ENCODE assay signal across 29 mouse cellular contexts in genomic region chr8:107029310-107029709, GRCm38 (mm10). TPM values are rescaled to one million over a fixed set of nuclear protein-coding genes. Genes with fewer than 3 reads are reported as not detected.
"Had no signal": no experiment of that assay in that cellular context is flagged by ENCODE, and none has a peak within 500 bp of the region (broad histone marks: within the 10 kb centered on the region; RNA-seq: fewer than 3 reads in every experiment).

No protein-coding gene starts in this region.

- H3K4me2 ChIP-seq: heart, embryonic 12.5 days; hindbrain, embryonic 12.5 days; hindbrain, embryonic 14.5 days; intestine, embryonic 15.5 days; limb, embryonic 12.5 days; liver, embryonic 12.5 days had no signal

- DNase-seq: gastrocnemius, adult 2 months; gastrocnemius, postnatal 10 days; gastrocnemius, postnatal 25 days; heart, adult 18-20 months; heart, postnatal 10 days; heart, postnatal 4 days; kidney, adult 18-20 months; kidney, adult 8-10 months; kidney, postnatal 10 days; kidney, postnatal 25 days; kidney, postnatal 4 days; liver had no signal

- H3K27me3 ChIP-seq: heart, embryonic 12.5 days; hindbrain, embryonic 12.5 days; intestine, embryonic 15.5 days; limb, embryonic 12.5 days; liver, embryonic 12.5 days had no signal

- H3K36me3 ChIP-seq: heart, embryonic 10.5 days; heart, embryonic 12.5 days; hindbrain, embryonic 10.5 days; hindbrain, embryonic 12.5 days; intestine, embryonic 15.5 days; limb, embryonic 10.5 days; limb, embryonic 12.5 days; liver, embryonic 12.5 days had no signal

- ATAC-seq: hindbrain, embryonic 16.5 days; inflammation-experienced regulatory T-cells, adult 6 months; intestine, embryonic 15.5 days; intestine, postnatal 0 days; liver, embryonic 12.5 days had no signal

- H3K4me3 ChIP-seq: gastrocnemius, adult 2 months; heart, embryonic 10.5 days; heart, embryonic 12.5 days; hindbrain, embryonic 10.5 days; hindbrain, embryonic 12.5 days; intestine, embryonic 15.5 days; layer of hippocampus, adult 2 months; left cerebral cortex, adult 2 months; limb, embryonic 10.5 days; limb, embryonic 12.5 days; liver, embryonic 12.5 days had no signal

- H3K9ac ChIP-seq: heart, embryonic 12.5 days; hindbrain, embryonic 12.5 days; hindbrain, embryonic 14.5 days; intestine, embryonic 15.5 days; limb, embryonic 12.5 days; liver, embryonic 12.5 days had no signal

- H3K27ac ChIP-seq: gastrocnemius, adult 2 months; heart, embryonic 10.5 days; hindbrain, embryonic 10.5 days; hindbrain, embryonic 12.5 days; hindbrain, embryonic 14.5 days; intestine, embryonic 15.5 days; layer of hippocampus, adult 2 months; left cerebral cortex, adult 2 months; limb, embryonic 10.5 days; limb, embryonic 12.5 days had no signal

- H3K9me3 ChIP-seq: heart, embryonic 10.5 days; heart, embryonic 12.5 days; hindbrain, embryonic 10.5 days; hindbrain, embryonic 12.5 days; intestine, embryonic 15.5 days; limb, embryonic 10.5 days; limb, embryonic 12.5 days; liver, embryonic 12.5 days had no signal

RNA-seq across cellular contexts. Expression of gene Tmed6, which starts 36.1 kb away (rescaled TPM):
- polyA plus RNA-seq: heart, embryonic 12.5 days; heart, embryonic 14.5 days; heart, embryonic 16.5 days; hindbrain, embryonic 10.5 days; hindbrain, embryonic 12.5 days; hindbrain, embryonic 14.5 days; hindbrain, embryonic 16.5 days; limb, embryonic 12.5 days; limb, embryonic 14.5 days had no signal
